Mouse (Mus musculus): ENCODE data around the gene Lin52. TPM values are rescaled to one million over a fixed set of nuclear protein-coding genes. Genes with fewer than 3 reads are reported as not detected.
A peak's percentile ranks its signal among the peaks of the same experiment; 100 is the strongest.

Lin52 gene
- polyA plus RNA-seq, 1 experiment, result 34.7 TPM

DNA sequence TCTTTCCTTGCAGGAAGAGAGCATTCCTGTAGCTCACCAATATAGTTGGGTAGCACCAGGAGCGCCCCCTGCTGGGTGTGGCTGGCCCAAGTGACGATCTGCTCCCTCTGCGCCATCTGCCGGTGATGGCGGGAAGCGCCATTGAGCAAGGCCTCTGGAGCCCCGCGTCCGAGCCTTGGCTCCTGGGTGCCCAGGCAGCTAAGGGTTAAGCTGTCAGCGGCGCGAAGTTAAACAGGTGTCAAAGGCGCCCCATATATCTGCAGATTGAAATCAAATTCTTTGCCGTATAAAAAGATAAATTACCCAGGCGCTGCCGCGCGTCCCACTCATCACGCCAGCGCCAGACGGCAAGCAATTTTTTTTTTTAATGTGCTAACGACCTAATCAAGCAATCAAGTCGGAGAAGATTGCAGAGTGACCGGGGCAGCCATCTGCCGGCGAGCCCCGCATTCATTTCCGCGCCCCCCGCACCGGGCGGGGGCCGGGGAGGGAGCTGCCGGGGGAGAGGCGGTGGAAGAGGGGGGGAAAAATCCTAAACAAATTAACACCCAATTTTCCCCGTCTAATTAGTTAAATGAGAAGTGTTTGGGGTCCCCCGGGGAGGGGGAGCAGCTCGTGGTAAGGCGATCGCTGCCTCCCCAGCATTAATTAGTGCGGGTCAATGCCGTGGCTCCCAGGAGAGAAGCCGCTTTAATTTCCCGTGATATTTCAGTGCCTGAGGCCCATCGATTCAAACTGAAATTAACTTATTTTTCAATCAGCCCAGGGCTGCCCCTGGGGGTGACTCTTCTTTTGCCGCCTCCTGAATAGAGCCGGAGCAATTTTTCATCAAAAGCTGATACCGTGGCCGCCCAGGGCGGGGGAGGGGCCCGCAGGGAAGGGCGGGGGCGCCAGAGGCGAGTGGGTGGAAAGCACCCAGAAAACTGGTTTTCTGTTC is 138.9 kb downstream of the Lin52 start:
- H3K4me1 ChIP-seq (ENCODE audit: control insufficient read depth, insufficient read depth, low read length), result no peaks in the 10 kb centered on the region
- peak overlapping the region; percentile 70 for H3K4me3 ChIP-seq (replicated peaks; ENCODE audit: insufficient read depth, low read depth, low read length)
- peak; percentile 92 to 97 for DNase-seq
- no peak overlapping the region for H3K27ac ChIP-seq (ENCODE audit: insufficient read depth, low read length)
- H3K27me3 ChIP-seq (ENCODE audit: control insufficient read depth, insufficient read depth, low read length), result no peaks in the 10 kb centered on the region
- peak; percentile 99 for TF ChIP-seq CTCF (IDR thresholded peaks at IDR 0.05; ENCODE audit: borderline replicate concordance, insufficient read depth, low read depth, low read length)
- no peak for TF ChIP-seq POLR2A (IDR thresholded peaks at IDR 0.05; ENCODE audit: borderline replicate concordance, insufficient read depth, low read length)
- under 1% methylated on average over 54 of the region's 54 CpGs for WGBS

Other genes starting within 250 kb of the Lin52 start
- 8.4 and 9.7 TPM in 2 replicates for gene Elmsan1, start 232.5 kb upstream of the Lin52 start, polyA plus RNA-seq (2012; rRNA removed)
- gene Ptgr2, start 166.2 kb upstream of the Lin52 start, polyA plus RNA-seq (2012; rRNA removed), result 28.8 and 30.2 TPM in 2 replicates
- 44.4 and 52.4 TPM in 2 replicates for gene Zfp410, start 134.6 kb upstream of the Lin52 start, polyA plus RNA-seq (2012; rRNA removed)
- gene Coq6, start 89.8 kb upstream of the Lin52 start, polyA plus RNA-seq (2012; rRNA removed), result 39.9 and 45.0 TPM in 2 replicates
- gene Fam161b, start 89.6 kb upstream of the Lin52 start, polyA plus RNA-seq (2012; rRNA removed), result 10.8 and 10.9 TPM in 2 replicates
- 26.2 and 29.0 TPM in 2 replicates for gene Entpd5, start 42.4 kb upstream of the Lin52 start, polyA plus RNA-seq (2012; rRNA removed)
- 4.3 and 4.4 TPM in 2 replicates for gene Bbof1, start 42.4 kb upstream of the Lin52 start, polyA plus RNA-seq (2012; rRNA removed)
- gene Rnf113a2, start 34.2 kb upstream of the Lin52 start, polyA plus RNA-seq (2012; rRNA removed), result 17.6 and 20.2 TPM in 2 replicates
- 39.4 and 43.7 TPM in 2 replicates for gene Aldh6a1, start 418 bp upstream of the Lin52 start, polyA plus RNA-seq (2012; rRNA removed)
- 1.6 and 2.2 TPM in 2 replicates for gene Vsx2, start 118.3 kb downstream of the Lin52 start, polyA plus RNA-seq (2012; rRNA removed)
- gene Abcd4, start 166.0 kb downstream of the Lin52 start, polyA plus RNA-seq (2012; rRNA removed), result 33.5 and 35.2 TPM in 2 replicates
- not detected in 2 replicates for gene Vrtn, start 189.6 kb downstream of the Lin52 start, polyA plus RNA-seq (2012; rRNA removed)
- 24.9 and 28.0 TPM in 2 replicates for gene Syndig1l, start 247.4 kb downstream of the Lin52 start, polyA plus RNA-seq (2012; rRNA removed)

Data from cerebellum, adult 2 months (tissue).